Mouse (Mus musculus) liver, embryonic 16.5 days (tissue): ENCODE results near the gene Sec61g. TPM values are rescaled to one million over a fixed set of nuclear protein-coding genes. Genes with fewer than 3 reads are reported as not detected.
"Not testable (repeated sequence)": the region's sequence is repeated elsewhere in the genome, so short reads cannot be mapped to it uniquely, and the experiment has no call there.

Source experiments
- ATAC-seq: fragments of 200-750 bp; cut with Nextera tagmentation; 2 replicates; pipeline ENCODE4 v1.8.0; 2017; ENCODE audit warnings: low read depth, mild to moderate bottlenecking, moderate number of reproducible peaks, moderate library complexity
- H3K27ac ChIP-seq: fragments of 300-500 bp; sonication (generic); 2 replicates; pipeline ENCODE4 v1.5.1; 2014; ENCODE audit warnings: mild to moderate bottlenecking, low read length
- H3K27me3 ChIP-seq: fragments of 300-500 bp; sonication (generic); 2 replicates; pipeline ENCODE4 v1.6.1; 2014; ENCODE audit warnings: low read depth, low read length, mixed read lengths; ENCODE audit not compliant: control insufficient read depth, insufficient read depth
- H3K36me3 ChIP-seq: fragments of 300-500 bp; sonication (generic); 2 replicates; pipeline ENCODE4 v1.6.1; 2014; ENCODE audit warnings: mild to moderate bottlenecking; ENCODE audit not compliant: control insufficient read depth, insufficient read depth
- H3K4me1 ChIP-seq: fragments of 300-500 bp; sonication (generic); 2 replicates; pipeline ENCODE4 v1.6.1; 2014; ENCODE audit warnings: low read depth, low read length, mixed read lengths; ENCODE audit not compliant: control insufficient read depth
- H3K4me2 ChIP-seq: fragments of 300-500 bp; sonication (generic); 2 replicates; pipeline ENCODE4 v1.6.1; 2014; ENCODE audit warnings: low read depth, low read length, mixed read lengths
- H3K4me3 ChIP-seq: fragments of 300-500 bp; sonication (generic); 2 replicates; pipeline ENCODE4 v1.5.1; 2014; ENCODE audit warnings: low read depth, mild to moderate bottlenecking, low read length
- H3K9ac ChIP-seq: fragments of 300-500 bp; sonication (generic); 2 replicates; pipeline ENCODE4 v1.6.1; 2014; ENCODE audit warnings: low read depth, low read length
- H3K9me3 ChIP-seq: fragments of 300-500 bp; sonication (generic); replicated peaks from 2 replicates; pipeline ENCODE4 v1.6.1; 2016; ENCODE audit warnings: low read length; ENCODE audit not compliant: control insufficient read depth
- WGBS: fragments of 180-500 bp; shearing (Covaris S2); extraction: QIAGEN DNeasy Blood & Tissue Kit; methylation state at CpG from one replicate; pipeline ENCODE4 v1.1.7; 2014; ENCODE audit not compliant: insufficient replicate concordance; 5-methylcytosine and 5-hydroxymethylcytosine counted together
- polyA plus RNA-seq: library from polyadenylated mRNA; unstranded; fragments of >200 nt; fragmentation: Nextera tagmentation; extraction: Ambion mirVana; gene quantifications from 2 replicates; pipeline ENCODE4 v1.2.1, GENCODE M21; 2015

Gene Sec61g
- polyA plus RNA-seq, 1 experiment from 2014 or later = 29.9 TPM

DNA sequence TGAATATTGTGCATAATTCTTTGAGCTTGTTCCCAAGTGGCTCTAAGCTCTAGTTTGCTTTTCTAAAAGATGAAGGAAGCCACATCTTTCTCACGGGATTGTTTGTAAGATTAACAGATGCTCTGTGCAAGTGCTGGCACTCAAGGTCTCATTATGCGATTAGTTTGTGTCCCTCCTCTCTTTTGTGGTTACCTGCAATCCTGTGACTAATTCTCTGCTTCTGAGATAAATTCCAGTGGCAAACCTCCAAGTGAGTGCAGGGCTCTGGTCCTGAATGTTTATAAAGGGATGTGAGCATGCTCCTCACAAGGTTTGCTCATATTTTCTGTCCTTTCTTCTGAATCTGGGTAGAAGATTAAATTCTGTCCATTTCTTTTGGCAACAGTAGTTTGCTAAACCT is 18.2 kb upstream of the Sec61g start:
- H3K36me3 ChIP-seq = no peaks in the 10 kb centered on the region
- no peaks in the 10 kb centered on the region for H3K4me1 ChIP-seq
- H3K9me3 ChIP-seq = no peaks in the 10 kb centered on the region
- ATAC-seq = no peak
- H3K4me2 ChIP-seq = no peak overlapping the region
- no peak overlapping the region for H3K27ac ChIP-seq
- no peak overlapping the region for H3K4me3 ChIP-seq
- H3K9ac ChIP-seq = no peak overlapping the region
- no peaks in the 10 kb centered on the region for H3K27me3 ChIP-seq
- 45% methylated on average over 2 of the region's 2 CpGs for WGBS

DNA sequence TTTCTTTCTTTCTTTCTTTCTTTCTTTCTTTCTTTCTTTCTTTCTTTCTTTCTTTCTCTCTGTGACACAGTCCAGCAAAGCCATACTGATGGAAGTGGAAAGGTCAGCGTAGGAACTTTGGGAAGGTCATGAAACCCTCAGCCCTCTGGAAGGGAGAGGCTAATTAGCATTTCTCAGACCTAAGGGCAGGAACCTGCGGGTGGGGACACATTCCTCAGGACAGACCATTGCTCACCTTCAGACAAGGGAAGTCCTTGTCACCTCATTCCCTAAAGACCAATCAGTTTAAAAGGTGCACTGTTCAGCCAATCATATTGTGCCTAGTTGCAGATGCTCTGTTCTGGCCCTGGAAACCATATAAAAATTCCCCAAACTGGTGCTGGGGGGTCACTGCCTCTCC is 17.4 kb upstream of the Sec61g start:
- Histone ChIP-seq H3K4me1 (no peaks in the 10 kb centered on the region), H3K36me3 (no peaks in the 10 kb centered on the region), H3K4me2 (no peak overlapping the region), H3K27ac (no peak overlapping the region), H3K4me3 (no peak overlapping the region), H3K9ac (no peak overlapping the region), H3K27me3 (no peaks in the 10 kb centered on the region), H3K9me3 (no peaks in the 10 kb centered on the region)
- no peak for ATAC-seq
- 46% methylated on average over 2 of the region's 2 CpGs for WGBS

DNA sequence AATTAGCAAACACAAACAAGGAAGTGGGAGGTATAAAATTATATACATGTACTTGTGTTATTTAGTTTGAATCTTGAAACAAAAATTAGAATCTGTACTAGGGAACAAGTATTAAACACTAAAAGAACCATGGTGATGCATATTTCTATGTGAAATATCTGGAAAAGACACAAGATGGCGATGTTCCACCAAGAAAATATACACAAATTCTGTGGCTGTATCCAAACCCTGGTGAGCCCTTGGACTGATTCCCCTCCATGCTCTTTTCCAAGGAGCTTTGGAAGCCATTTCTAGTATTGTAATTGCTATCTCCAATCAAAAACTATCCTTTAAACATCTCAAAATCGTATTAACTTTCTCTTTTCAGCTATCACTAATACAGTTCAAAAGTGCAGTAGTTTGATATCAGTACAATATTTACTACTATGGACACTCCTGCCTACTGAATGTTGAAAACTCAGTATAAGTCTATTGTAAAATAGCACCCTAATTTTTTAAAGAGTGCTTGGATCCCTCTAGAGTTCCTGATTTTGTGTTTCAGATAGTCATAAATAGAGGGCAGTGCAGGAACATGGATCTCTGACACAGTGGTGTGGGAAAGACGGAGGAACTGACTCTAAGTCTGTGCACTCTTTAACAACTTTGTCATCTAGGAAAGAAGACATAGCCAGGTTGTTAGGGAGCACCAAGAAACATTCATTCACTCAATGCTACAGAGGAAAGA is 16.8 kb upstream of the Sec61g start:
- Histone ChIP-seq H3K27ac (no peak overlapping the region), H3K4me2 (no peak overlapping the region), H3K9me3 (no peaks in the 10 kb centered on the region), H3K4me1 (no peaks in the 10 kb centered on the region), H3K36me3 (no peaks in the 10 kb centered on the region), H3K9ac (no peak overlapping the region), H3K4me3 (no peak overlapping the region), H3K27me3 (no peaks in the 10 kb centered on the region)
- ATAC-seq = no peak
- WGBS = 27% methylated on average over 3 of the region's 3 CpGs

DNA sequence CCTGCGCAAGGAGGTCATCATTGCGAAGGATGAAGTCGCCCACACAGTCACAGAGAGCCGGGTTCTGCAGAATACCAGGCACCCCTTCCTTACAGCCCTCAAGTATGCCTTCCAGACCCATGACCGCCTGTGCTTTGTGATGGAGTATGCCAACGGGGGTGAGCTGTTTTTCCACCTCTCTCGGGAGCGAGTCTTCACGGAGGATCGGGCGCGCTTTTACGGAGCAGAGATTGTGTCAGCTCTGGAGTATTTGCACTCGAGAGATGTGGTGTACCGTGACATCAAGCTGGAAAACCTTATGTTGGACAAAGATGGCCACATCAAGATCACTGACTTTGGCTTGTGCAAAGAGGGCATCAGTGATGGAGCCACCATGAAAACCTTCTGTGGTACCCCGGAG is 6.8 kb upstream of the Sec61g start:
- not testable (repeated sequence) for H3K4me3 ChIP-seq, H3K27me3 ChIP-seq, H3K36me3 ChIP-seq, H3K27ac ChIP-seq, H3K9ac ChIP-seq, ATAC-seq, H3K4me2 ChIP-seq, H3K4me1 ChIP-seq, H3K9me3 ChIP-seq
- 86% methylated on average over 16 of the region's 16 CpGs for WGBS

DNA sequence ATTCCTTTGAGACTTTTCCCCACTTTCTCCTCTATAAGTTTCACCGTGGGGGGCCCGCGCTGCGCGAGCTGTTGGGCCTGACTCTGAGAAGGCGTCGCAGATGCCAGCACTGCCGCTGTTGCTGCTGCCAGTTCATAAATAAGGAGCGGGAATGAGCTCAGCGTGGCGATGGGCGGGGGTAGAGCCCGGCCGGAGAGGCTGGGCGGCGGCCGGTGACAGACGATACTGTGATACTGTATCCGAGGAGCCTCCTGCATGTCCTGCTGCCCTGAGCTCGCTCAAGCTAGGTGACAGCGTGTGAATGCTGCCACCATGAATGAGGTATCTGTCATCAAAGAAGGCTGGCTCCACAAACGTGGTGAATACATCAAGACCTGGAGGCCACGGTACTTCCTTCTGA is 5.9 kb upstream of the Sec61g start:
- WGBS = 55% methylated on average over 23 of the region's 23 CpGs
- H3K4me2 ChIP-seq, H3K27ac ChIP-seq, H3K9ac ChIP-seq, H3K36me3 ChIP-seq, H3K27me3 ChIP-seq, H3K4me3 ChIP-seq, H3K4me1 ChIP-seq, H3K9me3 ChIP-seq: not testable (repeated sequence)
- ATAC-seq = peak; percentile 55

DNA sequence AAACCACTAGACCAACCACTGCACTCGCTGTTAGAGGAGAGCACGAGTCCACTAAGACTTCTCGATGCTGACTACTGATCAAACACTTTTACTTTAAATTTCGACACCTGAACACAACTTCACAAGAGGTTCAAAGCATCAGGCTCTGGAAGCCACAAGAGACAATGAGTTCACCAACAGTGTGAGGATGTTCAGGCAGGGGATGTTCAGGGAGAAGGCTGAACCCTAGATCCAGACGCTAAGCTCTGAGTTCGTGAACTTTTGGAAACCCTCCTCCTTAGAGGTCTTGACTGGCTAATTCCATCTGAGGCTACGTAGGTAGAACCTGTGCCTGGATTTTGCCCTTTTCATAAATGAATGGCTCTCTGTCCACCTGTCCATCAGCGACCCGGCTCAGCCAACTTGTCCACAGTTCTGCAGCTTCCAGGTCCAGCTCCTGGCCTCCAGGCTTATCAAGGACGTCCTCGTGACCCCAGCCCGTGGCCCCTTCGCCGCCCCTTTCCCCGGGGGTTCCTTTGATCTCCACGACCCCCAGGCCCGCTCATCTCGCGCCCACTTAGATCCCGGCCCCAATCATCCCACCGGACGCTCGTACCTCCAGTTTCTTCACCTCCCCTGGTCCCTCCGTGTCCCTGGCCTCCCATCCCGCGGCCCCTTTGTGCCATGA is 766 bp downstream of the Sec61g start:
- peaks cover 19% of the 10 kb centered on the region for H3K36me3 ChIP-seq
- peak overlapping the region; percentile 72 for H3K4me2 ChIP-seq
- peak overlapping the region; percentile 85 for H3K27ac ChIP-seq
- peak; percentile 14 for ATAC-seq
- peaks cover 17% of the 10 kb centered on the region for H3K4me1 ChIP-seq
- H3K9me3 ChIP-seq = no peaks in the 10 kb centered on the region
- peak overlapping the region; percentile 78 for H3K4me3 ChIP-seq
- no peaks in the 10 kb centered on the region for H3K27me3 ChIP-seq
- H3K9ac ChIP-seq = peak overlapping the region; percentile 86
- WGBS = 2% methylated on average over 26 of the region's 26 CpGs

DNA sequence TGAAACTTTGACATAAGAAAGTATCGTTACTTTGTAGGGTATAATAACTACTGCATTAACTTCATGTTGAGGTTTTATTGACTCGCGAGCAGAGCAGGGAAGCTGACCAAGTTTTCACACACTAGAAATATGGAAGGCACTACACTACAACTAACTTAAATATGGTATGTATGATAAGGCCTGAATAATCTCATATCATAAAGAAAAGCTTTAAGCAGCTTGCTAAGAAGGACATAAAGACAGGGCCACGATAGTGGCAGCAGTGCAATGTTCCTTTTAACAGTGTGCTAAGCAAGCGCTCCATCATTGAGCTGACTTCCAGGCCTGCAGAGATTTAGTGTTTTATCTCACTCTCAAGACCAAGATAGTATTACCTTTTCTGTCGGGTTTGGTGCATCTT is 2.3 kb downstream of the Sec61g start:
- no peaks in the 10 kb centered on the region for H3K9me3 ChIP-seq
- H3K9ac ChIP-seq = peak overlapping the region; percentile 86; the same call in 1 of the 2 replicates
- WGBS = 55% methylated on average over 6 of the region's 6 CpGs
- peak overlapping the region; percentile 72 for H3K4me2 ChIP-seq
- H3K4me1 ChIP-seq = peaks cover 17% of the 10 kb centered on the region
- H3K4me3 ChIP-seq = peak overlapping the region; percentile 78
- H3K27ac ChIP-seq = peak overlapping the region; percentile 37
- peaks cover 29% of the 10 kb centered on the region for H3K36me3 ChIP-seq
- peak; percentile 11 for ATAC-seq
- no peaks in the 10 kb centered on the region for H3K27me3 ChIP-seq

DNA sequence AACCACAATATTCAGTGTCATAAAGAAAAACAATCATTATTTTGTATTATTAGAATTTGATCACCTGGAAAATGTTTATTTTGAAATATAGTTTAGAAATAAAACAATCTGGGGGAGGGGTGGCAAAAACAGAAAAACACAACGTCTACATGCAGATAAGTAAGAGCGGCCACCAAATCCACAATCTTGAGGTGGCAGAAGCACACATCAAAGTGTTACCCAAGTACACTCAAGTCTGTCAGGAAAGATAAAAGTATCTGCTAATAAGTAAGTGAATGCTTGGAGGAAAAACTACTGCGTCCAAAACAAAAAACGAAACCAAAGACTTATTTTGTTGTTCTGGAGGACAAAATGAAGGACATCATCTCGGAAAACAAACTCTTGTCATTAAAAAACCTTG is 5.1 kb downstream of the Sec61g start:
- Histone ChIP-seq H3K27ac (peak overlapping the region; percentile 95), H3K9ac (peak overlapping the region; percentile 55), H3K4me1 (peaks cover 17% of the 10 kb centered on the region), H3K9me3 (no peaks in the 10 kb centered on the region), H3K27me3 (no peaks in the 10 kb centered on the region), H3K4me2 (peak overlapping the region; percentile 73), H3K4me3 (peak overlapping the region; percentile 53), H3K36me3 (peaks cover 37% of the 10 kb centered on the region)
- peak; percentile 74 for ATAC-seq
- 27% methylated on average over 5 of the region's 5 CpGs for WGBS

DNA sequence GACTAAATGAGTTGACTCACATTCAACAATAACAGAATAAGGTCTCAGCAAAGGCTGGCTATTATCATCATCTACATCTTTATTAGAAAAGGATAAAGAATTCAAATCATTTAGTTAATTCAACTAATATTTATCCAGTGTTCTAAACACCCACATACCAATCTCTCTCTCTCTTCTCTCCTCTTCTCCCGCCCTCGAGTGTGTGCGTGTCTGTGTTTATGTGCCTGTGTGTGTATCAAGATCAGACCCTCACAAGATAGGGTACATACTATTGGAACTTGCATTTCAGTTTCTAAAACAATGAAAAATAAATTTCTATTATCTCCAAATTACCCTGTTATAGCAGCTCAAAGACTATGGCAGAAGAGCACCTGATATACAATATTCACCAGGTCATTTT is 5.5 kb downstream of the Sec61g start:
- peak; percentile 47 for ATAC-seq
- Histone ChIP-seq H3K27ac (peak overlapping the region; percentile 74), H3K4me2 (peak overlapping the region; percentile 73), H3K9ac (peak overlapping the region; percentile 34; the same call in 1 of the 2 replicates), H3K4me1 (peaks cover 17% of the 10 kb centered on the region), H3K36me3 (peaks cover 37% of the 10 kb centered on the region), H3K27me3 (no peaks in the 10 kb centered on the region), H3K4me3 (peak overlapping the region; percentile 40), H3K9me3 (no peaks in the 10 kb centered on the region)
- 32% methylated on average over 3 of the region's 3 CpGs for WGBS
